Mouse (Mus musculus) bone marrow macrophage, adult 2 months (primary cell): Measurements from ENCODE around the gene Ctse. TPM values are rescaled to one million over a fixed set of nuclear protein-coding genes. Genes with fewer than 3 reads are reported as not detected.

Experiments
- H3K27ac ChIP-seq: 2 replicates; pipeline ENCODE4 v1.5.1; 2012; ENCODE audit warnings: low read depth, low read length; ENCODE audit not compliant: insufficient read depth
- H3K4me1 ChIP-seq: 2 replicates; pipeline ENCODE4 v1.6.1; 2012; ENCODE audit warnings: low read length; ENCODE audit not compliant: control insufficient read depth, insufficient read depth
- H3K4me3 ChIP-seq: 2 replicates; pipeline ENCODE4 v1.5.1; 2012; ENCODE audit warnings: mild to moderate bottlenecking, low read length, moderate library complexity; ENCODE audit not compliant: insufficient read depth
- CTCF ChIP-seq: IDR thresholded peaks from 2 replicates; pipeline ENCODE4 v1.5.1; 2012; ENCODE audit warnings: low read depth, mild to moderate bottlenecking, low read length, moderate library complexity
- POLR2A ChIP-seq: IDR thresholded peaks from 2 replicates; pipeline ENCODE4 v1.6.1; 2012; ENCODE audit warnings: mild to moderate bottlenecking, low read depth, low read length, borderline replicate concordance
- polyA plus RNA-seq: library from polyadenylated mRNA; stranded (reverse); fragments of >200 nt; gene quantifications from 2 replicates; pipeline ENCODE4 v1.2.4, GENCODE M21; 2012; ENCODE audit not compliant: missing spikeins, insufficient read depth, insufficient read length

The Ctse gene
- polyA plus RNA-seq, 1 experiment: 1.7 TPM

DNA sequence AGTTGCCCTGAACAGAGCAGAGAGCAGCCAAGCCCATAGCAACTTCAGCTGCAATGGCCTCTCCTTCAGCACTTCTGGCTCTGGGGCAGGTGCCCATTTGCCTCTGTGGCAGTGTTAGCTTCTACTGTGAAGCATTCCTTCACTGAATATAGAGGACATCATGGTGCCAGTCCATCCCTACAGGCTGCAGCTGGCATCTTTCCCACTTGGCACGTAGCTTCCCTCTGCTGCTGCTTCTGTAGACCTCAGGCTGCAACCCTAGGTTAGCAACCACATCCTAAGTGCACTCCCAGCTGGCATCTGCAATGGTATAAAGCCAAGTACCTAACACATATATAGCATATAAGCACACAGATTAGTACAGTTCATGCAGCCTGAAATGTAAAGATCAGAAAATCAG is 27.8 kb downstream of the Ctse start:
- no peak overlapping the region for H3K4me3 ChIP-seq
- no peak overlapping the region for H3K27ac ChIP-seq
- TF ChIP-seq CTCF (no peak), POLR2A (no peak)
- H3K4me1 ChIP-seq: peaks cover 5% of the 10 kb centered on the region

DNA sequence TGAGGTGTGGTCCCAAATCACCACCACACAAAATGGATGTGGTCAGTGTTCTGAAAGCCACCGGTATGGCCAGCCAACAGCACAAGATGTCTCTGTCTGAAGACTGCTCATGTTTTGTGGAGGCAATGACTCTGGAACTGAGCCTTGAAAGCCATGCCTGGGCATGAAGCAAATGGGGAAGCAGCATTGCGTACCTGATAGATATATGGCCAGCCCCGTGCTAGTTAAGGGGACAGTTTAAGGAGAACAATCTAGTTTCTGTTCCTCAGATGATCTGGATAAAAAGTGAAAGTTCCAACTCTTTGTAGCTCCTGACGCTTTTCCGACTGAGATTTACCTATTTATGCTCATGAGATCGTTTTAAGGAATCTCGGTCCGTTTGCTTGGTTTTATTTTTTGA is 33.0 kb downstream of the Ctse start:
- no peak overlapping the region for H3K27ac ChIP-seq
- H3K4me3 ChIP-seq: no peak overlapping the region
- no peak for TF ChIP-seq POLR2A
- no peak for TF ChIP-seq CTCF
- H3K4me1 ChIP-seq: peaks cover 36% of the 10 kb centered on the region

DNA sequence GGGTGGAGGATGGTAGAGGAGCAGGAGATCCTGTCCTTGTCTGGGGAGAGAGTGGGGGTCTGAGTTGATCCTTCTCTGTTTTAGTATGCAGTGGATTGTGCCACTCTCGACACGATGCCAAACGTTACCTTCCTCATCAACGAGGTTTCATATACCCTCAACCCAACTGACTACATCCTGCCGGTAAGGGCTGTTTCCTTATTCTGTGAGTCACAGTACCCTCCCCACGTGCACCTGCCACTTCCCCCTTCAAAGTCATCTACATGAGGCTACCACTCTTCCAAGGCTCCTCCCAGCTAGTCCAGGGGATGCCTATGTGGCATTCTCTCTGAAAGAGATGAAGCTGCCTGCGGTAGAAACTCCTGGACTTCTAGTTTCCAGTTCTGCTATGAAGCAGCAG is 34.3 kb downstream of the Ctse start:
- peaks cover 36% of the 10 kb centered on the region for H3K4me1 ChIP-seq
- no peak overlapping the region for H3K27ac ChIP-seq
- no peak for TF ChIP-seq POLR2A
- TF ChIP-seq CTCF: no peak
- no peak overlapping the region for H3K4me3 ChIP-seq

- no peak overlapping the region for H3K4me3 ChIP-seq
- peak overlapping the region; percentile 63 for H3K27ac ChIP-seq
- TF ChIP-seq POLR2A: no peak
- TF ChIP-seq CTCF: no peak
- peaks cover 17% of the 10 kb centered on the region for H3K4me1 ChIP-seq
Observed at GRCm38 (mm10) chr1:131679644-131680043, 41.5 kb downstream of the Ctse start.

DNA sequence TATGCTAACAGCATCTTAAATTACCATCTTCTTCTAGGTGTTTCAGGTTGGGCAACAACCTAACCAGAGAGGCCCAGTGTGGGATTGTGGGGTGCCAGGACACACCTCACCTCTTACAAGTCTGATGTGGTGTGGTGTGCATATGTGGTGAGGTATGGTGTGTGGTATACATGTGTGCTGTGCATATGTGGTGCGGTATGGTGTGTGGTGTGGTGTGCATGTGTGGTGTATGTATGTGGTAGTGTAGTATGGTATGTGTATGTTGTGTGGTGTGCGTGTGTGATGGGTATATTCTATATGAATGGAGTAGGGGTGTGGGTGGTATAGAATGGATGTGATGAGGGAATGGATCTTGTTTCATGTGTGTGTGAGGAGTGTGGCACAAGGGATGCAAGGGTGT is 49.6 kb downstream of the Ctse start:
- H3K4me3 ChIP-seq: no peak overlapping the region
- no peak overlapping the region for H3K27ac ChIP-seq
- H3K4me1 ChIP-seq: peaks cover 24% of the 10 kb centered on the region
- no peak for TF ChIP-seq POLR2A
- TF ChIP-seq CTCF: no peak

DNA sequence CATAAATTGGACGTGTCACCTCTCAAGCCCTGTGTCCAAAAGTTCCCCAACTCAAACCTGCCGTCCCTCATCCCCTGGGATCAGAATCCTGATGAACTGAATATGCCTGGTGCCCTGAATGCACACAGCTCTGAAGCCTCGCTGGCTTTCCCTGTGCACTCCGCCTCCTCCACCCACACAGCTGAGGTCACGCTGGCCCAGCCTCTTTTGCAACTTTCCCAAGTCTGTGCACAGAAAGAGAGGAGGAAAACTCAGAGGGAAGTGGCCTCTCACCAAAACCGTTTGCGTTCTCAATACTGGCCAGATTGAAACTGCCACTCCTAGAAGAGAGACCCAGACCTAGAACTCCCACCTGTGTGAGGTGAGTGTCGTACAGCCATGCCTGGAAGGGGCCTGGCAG is 50.4 kb downstream of the Ctse start, which contains the start of gene Rab7b:
Rab7b (plus strand) TSS at position 221 of the 400 bp plus-strand sequence.
- TF ChIP-seq CTCF: no peak
- no peak for TF ChIP-seq POLR2A
- H3K4me3 ChIP-seq: peak within 1 kb of the TSS; percentile 68
- peaks cover 30% of the 10 kb centered on the region for H3K4me1 ChIP-seq

GRCm38 (mm10) chr1:131689016-131689415 is 50.9 kb downstream of the Ctse start:
- Histone ChIP-seq H3K4me1 (peaks cover 32% of the 10 kb centered on the region), H3K27ac (peak overlapping the region; percentile 97), H3K4me3 (peak overlapping the region; percentile 68)
- no peak for TF ChIP-seq POLR2A
- 0 out of 2 replicates have a peak, but pooled peaks have one; percentile 6 for TF ChIP-seq CTCF

More for the DNA sequence above, 50.4 kb downstream of the Ctse start, which contains the start of gene Rab7b:
- H3K27ac ChIP-seq: peak within 1 kb of the TSS; percentile 97

DNA sequence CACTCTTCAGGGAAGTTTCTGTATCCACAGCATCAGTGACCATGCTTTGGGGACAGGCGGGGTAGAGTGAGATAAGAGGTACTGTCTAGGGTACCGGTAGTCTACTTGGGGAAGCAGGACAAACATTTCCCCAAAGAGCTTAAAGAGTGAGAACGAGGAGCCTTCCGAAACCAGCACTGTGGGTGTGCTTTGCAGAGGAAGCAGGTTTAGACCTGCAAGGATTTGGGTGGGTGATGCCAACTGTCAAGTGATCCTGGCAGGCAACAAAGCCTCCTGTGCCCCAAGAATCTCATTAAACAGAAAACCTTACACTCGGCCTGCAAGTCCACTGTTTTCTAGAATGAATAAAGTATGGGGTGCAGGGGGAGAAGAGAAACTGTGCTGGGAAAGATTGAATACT is 51.8 kb downstream of the Ctse start:
- no peak for TF ChIP-seq POLR2A
- no peak for TF ChIP-seq CTCF
- peak overlapping the region; percentile 97 for H3K27ac ChIP-seq
- peak overlapping the region; percentile 68 for H3K4me3 ChIP-seq
- peaks cover 32% of the 10 kb centered on the region for H3K4me1 ChIP-seq

DNA sequence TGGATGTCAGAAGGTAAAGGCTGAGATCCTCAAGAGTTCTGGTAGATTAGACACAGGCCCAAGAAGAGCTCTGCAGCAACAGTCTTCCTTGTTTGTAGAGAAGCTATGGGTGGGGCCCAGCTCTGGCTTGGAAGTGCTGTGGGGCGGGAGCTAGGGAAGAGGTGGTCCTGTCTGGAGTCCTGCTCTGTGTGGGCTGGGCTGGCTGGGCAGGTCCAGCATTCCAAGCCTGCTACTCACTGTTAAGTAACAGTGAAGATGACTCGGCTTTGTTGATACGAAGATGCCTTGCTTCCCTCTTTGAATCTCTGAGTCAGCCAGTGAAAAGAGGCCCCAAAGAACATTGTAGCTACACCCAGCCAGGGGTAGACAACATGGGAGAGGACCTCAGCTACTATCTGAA is 52.3 kb downstream of the Ctse start:
- Histone ChIP-seq H3K27ac (peak overlapping the region; percentile 97), H3K4me1 (peaks cover 34% of the 10 kb centered on the region), H3K4me3 (peak overlapping the region; percentile 68)
- TF ChIP-seq POLR2A (no peak), CTCF (no peak)

DNA sequence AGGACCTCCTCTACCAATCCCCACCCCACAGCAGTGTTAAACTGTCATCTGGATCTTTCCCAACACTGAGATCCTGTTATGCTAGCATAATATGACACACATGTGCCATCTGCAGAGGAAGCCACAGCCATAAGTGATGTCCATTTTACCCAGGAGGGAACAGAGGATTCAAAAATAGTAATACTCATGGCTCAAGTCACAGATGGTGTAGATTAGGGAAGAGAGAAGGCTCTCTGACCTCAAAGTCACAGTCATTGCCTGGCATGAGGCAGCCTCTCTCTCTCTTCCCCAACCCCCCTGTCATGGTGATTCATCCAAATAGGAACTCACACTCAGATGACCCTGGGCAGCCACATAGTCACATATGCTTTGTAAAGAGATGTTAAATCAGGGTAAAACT is 53.2 kb downstream of the Ctse start:
- Histone ChIP-seq H3K4me3 (peak overlapping the region; percentile 68), H3K27ac (peak overlapping the region; percentile 97), H3K4me1 (peaks cover 36% of the 10 kb centered on the region)
- TF ChIP-seq CTCF (no peak), POLR2A (no peak)

GRCm38 (mm10) chr1:131695308-131695707 is 57.2 kb downstream of the Ctse start:
- TF ChIP-seq CTCF (no peak), POLR2A (no peak)
- Histone ChIP-seq H3K27ac (no peak overlapping the region), H3K4me3 (no peak overlapping the region), H3K4me1 (peaks cover 39% of the 10 kb centered on the region)
